Mouse (Mus musculus) lung, postnatal 4 days (tissue): ENCODE results near the gene Hsf5.
A peak's percentile ranks its signal among the peaks of the same experiment; 100 is the strongest.

ENCODE experiments used
- DNase-seq, 2 experiments: peaks; one replicate each; pipeline ENCODE4 v3.0.0; 2021

Hsf5 gene

GRCm38 (mm10) chr11:87590841-87591525, 26.0 kb upstream of the Hsf5 start:
- DNase-seq: peak in 1 of 2 experiments; percentile 48

- peak; percentile 99 to 100 for DNase-seq
These were observed 25.2 kb upstream of the Hsf5 start, which contains the start of gene Mtmr4 for GRCm38 (mm10) chr11:87591526-87592353. Gene Mtmr4, plus strand, starts transcription at chr11:87592162.

- no peak for DNase-seq
These were observed 24.6 kb upstream of the Hsf5 start for GRCm38 (mm10) chr11:87592354-87592695.

- DNase-seq: no peak
These were observed 24.0 kb upstream of the Hsf5 start for GRCm38 (mm10) chr11:87592713-87593598.

GRCm38 (mm10) chr11:87595327-87595841, 21.6 kb upstream of the Hsf5 start:
- DNase-seq: peak; percentile 89 to 94

- DNase-seq: no peak
These were observed 21.0 kb upstream of the Hsf5 start for GRCm38 (mm10) chr11:87595976-87596375.

- no peak for DNase-seq
These were observed 20.5 kb upstream of the Hsf5 start for GRCm38 (mm10) chr11:87596492-87596891.

GRCm38 (mm10) chr11:87597061-87597460, 19.9 kb upstream of the Hsf5 start:
- DNase-seq: no peak

GRCm38 (mm10) chr11:87599395-87600089, 17.4 kb upstream of the Hsf5 start:
- DNase-seq: peak in 1 of 2 experiments; percentile 20

- no peak for DNase-seq
These were observed 16.6 kb upstream of the Hsf5 start for GRCm38 (mm10) chr11:87600322-87600853.

GRCm38 (mm10) chr11:87602234-87602633, 14.7 kb upstream of the Hsf5 start:
- DNase-seq: no peak

- no peak for DNase-seq
These were observed 13.4 kb upstream of the Hsf5 start for GRCm38 (mm10) chr11:87603571-87603970.

- no peak for DNase-seq
These were observed 7.7 kb upstream of the Hsf5 start for GRCm38 (mm10) chr11:87609264-87609663.

GRCm38 (mm10) chr11:87611547-87611946, 5.4 kb upstream of the Hsf5 start:
- peak in 1 of 2 experiments; percentile 30 for DNase-seq

GRCm38 (mm10) chr11:87613972-87614371, 3.0 kb upstream of the Hsf5 start:
- no peak for DNase-seq

- no peak for DNase-seq
These were observed 1.4 kb upstream of the Hsf5 start for GRCm38 (mm10) chr11:87615551-87615950.

- no peak for DNase-seq
These were observed 1.0 kb upstream of the Hsf5 start for GRCm38 (mm10) chr11:87615952-87616351.

GRCm38 (mm10) chr11:87617606-87618005, 642 bp downstream of the Hsf5 start:
- DNase-seq: no peak

GRCm38 (mm10) chr11:87623160-87623559, 6.2 kb downstream of the Hsf5 start:
- DNase-seq: no peak

- DNase-seq: peak; percentile 29 to 54
These were observed 12.9 kb downstream of the Hsf5 start for GRCm38 (mm10) chr11:87629859-87630258.

GRCm38 (mm10) chr11:87638793-87639192, 21.8 kb downstream of the Hsf5 start:
- DNase-seq: no peak

GRCm38 (mm10) chr11:87639206-87639605, 22.2 kb downstream of the Hsf5 start:
- peak; percentile 76 to 80 for DNase-seq
